ENCODE assay signal across 8 mouse cellular contexts in the genomic region with DNA sequence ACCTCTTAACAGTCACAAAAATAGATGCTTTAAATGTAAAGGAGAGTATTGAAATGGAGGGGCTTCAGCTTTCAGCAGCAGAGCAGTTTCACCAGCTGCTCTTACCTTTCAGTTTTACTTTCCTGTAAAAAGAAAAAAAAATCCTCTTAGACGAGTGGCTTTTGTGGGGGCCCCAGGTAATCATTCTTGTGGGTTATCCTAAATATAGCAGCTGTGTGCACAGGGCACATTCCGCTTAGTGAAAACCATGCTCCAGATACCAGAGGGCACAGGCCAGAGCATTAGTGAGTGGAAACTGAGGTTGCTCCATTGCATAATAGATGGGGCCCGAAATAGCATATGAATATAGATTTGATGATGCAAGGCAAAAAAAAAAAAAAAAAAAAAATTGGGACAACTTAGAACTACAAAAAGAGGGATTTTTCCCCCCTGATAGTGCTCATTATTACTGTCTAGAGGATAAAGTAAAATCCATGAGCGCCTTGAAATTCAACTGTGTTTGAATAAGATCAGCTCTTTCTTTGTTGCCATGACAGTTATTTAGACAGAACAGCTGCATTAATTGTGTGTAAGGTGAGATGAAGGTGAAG. TPM values are rescaled to one million over a fixed set of nuclear protein-coding genes. Genes with fewer than 3 reads are reported as not detected.
DNase-seq lines count a peak whose midpoint lies in the region; ATAC-seq and TF ChIP-seq lines count a peak whose summit lies in the region.

No protein-coding gene starts in this region.

- no peaks in the 10 kb centered on the region for H3K27me3 ChIP-seq in heart, embryonic 16.5 days (ENCODE audit: control insufficient read depth, insufficient read depth, low read length)
- H3K27me3 ChIP-seq in heart, adult 2 months (ENCODE audit: control insufficient read depth, insufficient read depth, low read length): no peaks in the 10 kb centered on the region
- H3K27me3 ChIP-seq in forebrain, embryonic 11.5 days (ENCODE audit: control insufficient read depth, insufficient read depth, low read length): no peaks in the 10 kb centered on the region
- H3K27me3 ChIP-seq in limb, embryonic 15.5 days: no peaks in the 10 kb centered on the region

- H3K4me2 ChIP-seq in heart, embryonic 16.5 days (ENCODE audit: low read depth, low read length): peak overlapping the region; percentile 84
- peak overlapping the region; percentile 49; the same call in 1 of the 2 replicates for H3K4me2 ChIP-seq in forebrain, embryonic 11.5 days (ENCODE audit: low read depth, low read length, severe bottlenecking)
- H3K4me2 ChIP-seq in limb, embryonic 15.5 days: peak overlapping the region; percentile 72

- no peak for DNase-seq in heart, adult 2 months
- DNase-seq in A20 (ENCODE audit: low read depth, low spot score): peak; percentile 21
- DNase-seq in forebrain, embryonic 11.5 days (ENCODE audit: low spot score): no peak
- no peak for DNase-seq in embryo, embryonic 10.5 days (ENCODE audit: low spot score)
- DNase-seq in cerebellum, postnatal 4 days (ENCODE audit: low spot score in 2 of 2): no peak
- no peak for DNase-seq in adrenal gland, postnatal 36 days

- ATAC-seq in heart, embryonic 16.5 days (replicated peaks; ENCODE audit: extremely low read depth, insufficient read depth, low FRiP score): no peak
- ATAC-seq in forebrain, embryonic 11.5 days (replicated peaks; ENCODE audit: low FRiP score): no peak
- ATAC-seq in limb, embryonic 15.5 days (ENCODE audit: insufficient number of reproducible peaks, low FRiP score, low TSS enrichment, low read depth): no peak

- peaks cover 3% of the 10 kb centered on the region; the same call in 1 of the 2 replicates for H3K9me3 ChIP-seq in heart, embryonic 16.5 days (replicated peaks; ENCODE audit: control insufficient read depth, low read length)
- no peaks in the 10 kb centered on the region; the same call in 1 of the 2 replicates for H3K9me3 ChIP-seq in forebrain, embryonic 11.5 days (ENCODE audit: control insufficient read depth, low read length)
- H3K9me3 ChIP-seq in limb, embryonic 15.5 days: no peaks in the 10 kb centered on the region

- no peak for TF ChIP-seq POLR2A in heart, adult 2 months (IDR thresholded peaks at IDR 0.05; ENCODE audit: insufficient read depth, low read depth, low read length)

- WGBS in heart, embryonic 16.5 days: 55% methylated on average over 4 of the region's 4 CpGs
- WGBS in heart, adult 2 months: 74% methylated on average over 4 of the region's 4 CpGs
- WGBS in forebrain, embryonic 11.5 days: 89% methylated on average over 4 of the region's 4 CpGs
- WGBS in limb, embryonic 15.5 days: 72% methylated on average over 4 of the region's 4 CpGs

- intact Hi-C loops in heart, adult 2 months (cut with DNase I): loop anchor here (5.0 kb wide), 1 partner anchor 246 kb away; the partner anchor contains the start of genes Atp6v1a and Naa50

- peak overlapping the region; percentile 91 for H3K9ac ChIP-seq in heart, embryonic 16.5 days (ENCODE audit: low read length)
- no peak overlapping the region for H3K9ac ChIP-seq in heart, adult 2 months (ENCODE audit: low read depth, low read length)
- peak overlapping the region; percentile 24 for H3K9ac ChIP-seq in forebrain, embryonic 11.5 days (ENCODE audit: low read length)
- H3K9ac ChIP-seq in limb, embryonic 15.5 days: 0 out of 2 replicates have a peak overlapping the region, but pooled peaks have one; percentile 26

- no peak for TF ChIP-seq CTCF in heart, adult 2 months (IDR thresholded peaks at IDR 0.05)

- H3K79me2 ChIP-seq in heart, adult 2 months (replicated peaks; ENCODE audit: control insufficient read depth, insufficient read depth, low read length): no peaks in the 10 kb centered on the region; the same call in 1 of the 2 replicates

- TF ChIP-seq EP300 in heart, adult 2 months (IDR thresholded peaks at IDR 0.05; ENCODE audit: insufficient read depth, low read depth, low read length): no peak

- H3K36me3 ChIP-seq in heart, embryonic 16.5 days (ENCODE audit: control insufficient read depth, insufficient read depth): no peaks in the 10 kb centered on the region
- H3K36me3 ChIP-seq in heart, adult 2 months (ENCODE audit: control insufficient read depth, insufficient read depth, low read length): peaks cover 4% of the 10 kb centered on the region; the same call in 1 of the 2 replicates
- H3K36me3 ChIP-seq in forebrain, embryonic 11.5 days (ENCODE audit: control insufficient read depth, insufficient read depth, low read length): no peaks in the 10 kb centered on the region
- H3K36me3 ChIP-seq in limb, embryonic 15.5 days: no peaks in the 10 kb centered on the region

- H3K27ac ChIP-seq in heart, embryonic 16.5 days (ENCODE audit: low read length): peak overlapping the region; percentile 55
- no peak overlapping the region for H3K27ac ChIP-seq in heart, adult 2 months
- H3K27ac ChIP-seq in forebrain, embryonic 11.5 days (ENCODE audit: low read depth, low read length): no peak overlapping the region
- H3K27ac ChIP-seq in limb, embryonic 15.5 days: no peak overlapping the region

- peak overlapping the region; percentile 8; the same call in 1 of the 2 replicates for H3K4me3 ChIP-seq in heart, embryonic 16.5 days (ENCODE audit: low read length)
- no peak overlapping the region for H3K4me3 ChIP-seq in heart, adult 2 months
- H3K4me3 ChIP-seq in forebrain, embryonic 11.5 days (ENCODE audit: low read depth, low read length): no peak overlapping the region; the same call in 1 of the 2 replicates
- no peak overlapping the region for H3K4me3 ChIP-seq in limb, embryonic 15.5 days

- H3K4me1 ChIP-seq in heart, embryonic 16.5 days (ENCODE audit: control insufficient read depth, insufficient read depth, low read length): peaks cover 11% of the 10 kb centered on the region; the same call in 1 of the 2 replicates
- peaks cover 2% of the 10 kb centered on the region for H3K4me1 ChIP-seq in heart, adult 2 months (ENCODE audit: control insufficient read depth, insufficient read depth, low read length)
- 0 out of 2 replicates have a peak, but pooled peaks cover 2% of the 10 kb centered on the region for H3K4me1 ChIP-seq in forebrain, embryonic 11.5 days (replicated peaks; ENCODE audit: control insufficient read depth, insufficient read depth, low read length)
- peaks cover 11% of the 10 kb centered on the region for H3K4me1 ChIP-seq in limb, embryonic 15.5 days

RNA-seq across cellular contexts. Expression of gene Ccdc191, which starts 1.2 kb away (rescaled TPM):
- polyA plus RNA-seq in heart, embryonic 16.5 days (2015; fragmentation: Nextera tagmentation; extraction: Ambion mirVana): 7.4 and 8.8 TPM in 2 replicates
- 1 to 10 TPM; 2.7 to 3.6 TPM for total RNA-seq in heart, adult 2 months (2021)
- 1.0 and 1.5 TPM in 2 replicates for polyA plus RNA-seq in heart, adult 2 months (2012; rRNA removed)
- 15.9 and 17.8 TPM in 2 replicates for polyA plus RNA-seq in forebrain, embryonic 11.5 days (2014; fragmentation: Nextera tagmentation; extraction: Ambion mirVana)
- polyA plus RNA-seq in limb, embryonic 15.5 days (2015; fragmentation: Nextera tagmentation; extraction: Ambion mirVana): 9.8 and 14.2 TPM in 2 replicates
- 1 to 10 TPM; 5.8 to 6.8 TPM for total RNA-seq in adrenal gland, postnatal 36 days (2021)

RNA-seq across cellular contexts. Expression of gene Qtrt2, which starts 35.8 kb away (rescaled TPM):
- 11.3 and 13.6 TPM in 2 replicates for polyA plus RNA-seq in heart, embryonic 16.5 days (2015; fragmentation: Nextera tagmentation; extraction: Ambion mirVana)
- total RNA-seq in heart, adult 2 months (2021): 10 to 100 TPM; 12.6 to 14.3 TPM
- polyA plus RNA-seq in heart, adult 2 months (2012; rRNA removed): 13.0 and 15.8 TPM in 2 replicates
- polyA plus RNA-seq in forebrain, embryonic 11.5 days (2014; fragmentation: Nextera tagmentation; extraction: Ambion mirVana): 47.4 and 49.2 TPM in 2 replicates
- 26.8 and 27.3 TPM in 2 replicates for polyA plus RNA-seq in limb, embryonic 15.5 days (2015; fragmentation: Nextera tagmentation; extraction: Ambion mirVana)
- total RNA-seq in adrenal gland, postnatal 36 days (2021): 10 to 100 TPM; 32.4 to 42.9 TPM
